Mouse (Mus musculus) lung, adult 2 months (tissue): ENCODE measurements at regions not wholly inside any gene's neighbourhood (a gene's known extent, or its start where the extent isn't known, plus 50 kb on each side); places are given as distances from the start of the nearest gene placed in this dataset.

Experiments
- CTCF ChIP-seq: fragments of 200-500 bp; IDR thresholded peaks from 2 replicates; pipeline ENCODE4 v1.5.1; 2011; ENCODE audit warnings: mild to moderate bottlenecking, low read length, control low read depth; ENCODE audit not compliant: insufficient read depth
- POLR2A ChIP-seq: fragments of 200-500 bp; IDR thresholded peaks from 2 replicates; pipeline ENCODE4 v1.6.1; 2011; ENCODE audit warnings: low read depth, mild to moderate bottlenecking, control low read depth, low read length, borderline replicate concordance; ENCODE audit errors: extremely low read depth

DNA sequence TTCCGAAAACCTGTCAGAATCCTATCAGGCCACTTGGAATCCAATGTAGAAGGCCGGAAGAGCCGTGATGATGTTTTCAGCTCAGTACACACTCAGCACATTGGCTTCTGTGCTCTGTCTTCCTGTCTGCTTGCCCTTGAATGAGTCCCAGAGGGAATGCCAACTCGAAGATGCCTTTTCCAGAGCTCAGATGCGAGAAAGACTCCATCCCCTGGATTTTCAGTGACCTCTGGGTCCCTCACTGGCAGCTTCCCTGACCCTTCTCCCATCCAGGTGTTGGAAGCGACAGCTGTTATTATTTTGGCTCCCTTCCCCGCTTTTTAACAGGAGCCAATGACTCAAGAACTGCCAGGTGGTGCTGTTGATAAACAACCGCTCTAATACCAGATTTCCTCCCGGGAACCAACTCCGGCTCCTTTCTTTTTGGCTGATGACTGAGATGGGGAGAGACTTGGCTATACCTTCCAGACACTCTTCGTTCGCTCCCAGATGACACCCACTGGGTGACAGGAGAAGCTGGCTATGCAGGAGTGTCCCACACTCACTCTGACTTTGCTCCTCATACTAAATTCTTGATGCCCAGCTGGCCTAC, 163.8 kb downstream of the Kdr start:
- TF ChIP-seq CTCF, result no peak
- TF ChIP-seq POLR2A, result no peak
